Mouse (Mus musculus) liver, embryonic 14.5 days (tissue): ENCODE data around the gene Relb.

Source experiments
- CTCF ChIP-seq: IDR thresholded peaks from 2 replicates; pipeline ENCODE4 v1.5.1; 2016; ENCODE audit warnings: antibody characterized with exemption, low read depth, control low read depth
- EP300 ChIP-seq: IDR thresholded peaks from 2 replicates; pipeline ENCODE4 v1.6.1; 2016; ENCODE audit warnings: antibody characterized with exemption, low read depth

GRCm38 (mm10) chr7:19620811-19621210 is 8.4 kb downstream of the Relb start:
- no peak for TF ChIP-seq CTCF
- TF ChIP-seq EP300 = no peak
